Mouse (Mus musculus) E14TG2a.4 (cell line): ENCODE results near the gene Hist2h2aa2.
A peak's percentile ranks its signal among the peaks of the same experiment; 100 is the strongest.

Source experiments
- H3K27me3 ChIP-seq: 2 replicates; pipeline ENCODE4 v1.6.1; 2014; ENCODE audit warnings: low read length, control low read depth; ENCODE audit not compliant: insufficient read depth
- H3K36me3 ChIP-seq: 2 replicates; pipeline ENCODE4 v1.6.1; 2014; ENCODE audit warnings: low read length, control low read depth; ENCODE audit not compliant: insufficient read depth
- H3K4me1 ChIP-seq: replicated peaks from 2 replicates; pipeline ENCODE4 v1.6.1; 2014; ENCODE audit warnings: low read depth, low read length, control low read depth
- H3K4me3 ChIP-seq: replicated peaks from 2 replicates; pipeline ENCODE4 v1.5.1; 2014; ENCODE audit warnings: mild to moderate bottlenecking, low read length
- H3K9me3 ChIP-seq: 2 replicates; pipeline ENCODE4 v1.6.1; 2014; ENCODE audit warnings: low read length, control low read depth
- CTCF ChIP-seq: conservative IDR thresholded peaks from 2 replicates; pipeline ENCODE4 v1.5.1; 2014; ENCODE audit warnings: low read length
- NANOG ChIP-seq: IDR thresholded peaks from 2 replicates; pipeline ENCODE4 v1.6.1; 2014; ENCODE audit warnings: borderline replicate concordance, low read length, mixed read lengths
- POU5F1 ChIP-seq: IDR thresholded peaks from 2 replicates; pipeline ENCODE4 v1.6.1; 2014; ENCODE audit warnings: low read length, borderline replicate concordance

The Hist2h2aa2 gene

GRCm38 (mm10) chr3:96198181-96198580, 41.9 kb downstream of the Hist2h2aa2 start:
- peaks cover 43% of the 10 kb centered on the region for H3K4me1 ChIP-seq
- peaks cover 15% of the 10 kb centered on the region for H3K27me3 ChIP-seq
- H3K36me3 ChIP-seq: no peaks in the 10 kb centered on the region
- H3K9me3 ChIP-seq: no peaks in the 10 kb centered on the region
- TF ChIP-seq POU5F1: no peak
- TF ChIP-seq CTCF: no peak
- TF ChIP-seq NANOG: no peak
- peak overlapping the region; percentile 94 for H3K4me3 ChIP-seq

- no peaks in the 10 kb centered on the region for H3K36me3 ChIP-seq
- no peaks in the 10 kb centered on the region for H3K9me3 ChIP-seq
- H3K4me1 ChIP-seq: peaks cover 47% of the 10 kb centered on the region
- TF ChIP-seq POU5F1: no peak
- no peak for TF ChIP-seq NANOG
- TF ChIP-seq CTCF: no peak
- H3K27me3 ChIP-seq: peaks cover 21% of the 10 kb centered on the region
- H3K4me3 ChIP-seq: peak overlapping the region; percentile 94
Observed at GRCm38 (mm10) chr3:96197129-96197749, 42.8 kb downstream of the Hist2h2aa2 start.

GRCm38 (mm10) chr3:96196437-96197128, 43.5 kb downstream of the Hist2h2aa2 start:
- Histone ChIP-seq H3K4me3 (peak overlapping the region; percentile 94), H3K9me3 (no peaks in the 10 kb centered on the region), H3K27me3 (peaks cover 24% of the 10 kb centered on the region), H3K4me1 (peaks cover 47% of the 10 kb centered on the region), H3K36me3 (no peaks in the 10 kb centered on the region)
- TF ChIP-seq CTCF (no peak), POU5F1 (no peak), NANOG (no peak)

DNA sequence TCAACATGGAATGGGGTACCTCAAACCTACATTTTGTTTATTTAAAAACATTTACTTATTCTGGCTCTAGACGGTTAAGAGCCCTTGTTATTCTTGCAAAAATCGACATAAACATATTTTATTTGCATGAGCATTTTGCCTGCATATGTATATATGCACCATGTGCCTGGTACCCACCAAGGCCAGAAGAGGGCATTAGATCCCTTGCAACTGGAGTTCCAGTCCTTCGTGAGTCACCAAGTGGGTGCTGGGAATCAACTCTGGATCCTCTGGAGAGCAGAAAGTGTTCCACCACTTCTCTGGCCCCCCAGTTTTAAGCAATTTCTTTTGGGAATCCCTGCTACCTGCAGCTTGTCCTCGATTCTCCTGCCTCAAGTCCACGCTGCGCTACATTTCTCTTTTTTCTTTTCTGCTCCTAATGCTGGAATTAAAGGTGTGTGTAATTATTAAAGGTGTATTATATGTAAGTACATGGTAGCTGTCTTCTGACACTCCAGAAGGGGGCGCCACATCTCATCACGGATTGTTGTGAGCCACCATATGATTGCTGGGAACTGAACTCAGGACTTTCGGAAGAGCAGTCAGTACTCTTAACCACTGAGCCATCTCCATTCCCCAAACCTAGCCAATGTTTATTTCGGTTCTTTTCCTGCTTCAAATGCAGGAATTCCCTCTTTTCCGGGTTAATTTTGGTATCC, 44.3 kb downstream of the Hist2h2aa2 start:
- H3K4me3 ChIP-seq: peak overlapping the region; percentile 94
- H3K36me3 ChIP-seq: no peaks in the 10 kb centered on the region
- H3K27me3 ChIP-seq: peaks cover 24% of the 10 kb centered on the region
- peaks cover 47% of the 10 kb centered on the region for H3K4me1 ChIP-seq
- H3K9me3 ChIP-seq: no peaks in the 10 kb centered on the region
- TF ChIP-seq NANOG (no peak), CTCF (peak; percentile 41), POU5F1 (no peak)

GRCm38 (mm10) chr3:96194966-96195365, 45.1 kb downstream of the Hist2h2aa2 start:
- H3K4me1 ChIP-seq: peaks cover 47% of the 10 kb centered on the region
- H3K27me3 ChIP-seq: peaks cover 24% of the 10 kb centered on the region
- no peaks in the 10 kb centered on the region for H3K9me3 ChIP-seq
- H3K36me3 ChIP-seq: no peaks in the 10 kb centered on the region
- no peak for TF ChIP-seq NANOG
- no peak for TF ChIP-seq POU5F1
- no peak overlapping the region for H3K4me3 ChIP-seq

DNA sequence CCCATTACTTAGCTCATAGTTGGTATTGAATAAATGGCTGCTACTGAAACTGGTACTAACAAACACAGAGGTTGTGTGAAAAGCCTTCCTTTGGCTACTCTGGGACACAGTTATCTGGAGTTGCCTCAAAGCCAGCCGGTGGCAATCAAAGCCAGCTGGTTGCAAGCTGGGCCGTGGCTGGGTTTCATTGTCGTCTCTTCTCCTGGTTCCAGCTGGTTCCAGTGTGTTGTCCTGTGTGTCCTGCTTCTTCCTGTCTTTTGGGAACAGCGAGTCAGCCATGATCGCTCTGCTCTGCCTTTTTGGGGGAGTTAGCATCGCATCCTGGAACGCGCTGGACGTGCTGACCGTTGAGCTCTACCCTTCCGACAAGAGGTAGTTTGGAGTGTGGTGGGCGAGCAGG, 47.1 kb downstream of the Hist2h2aa2 start:
- H3K9me3 ChIP-seq: no peaks in the 10 kb centered on the region
- peaks cover 29% of the 10 kb centered on the region for H3K27me3 ChIP-seq
- peaks cover 42% of the 10 kb centered on the region for H3K4me1 ChIP-seq
- TF ChIP-seq CTCF (no peak), POU5F1 (no peak), NANOG (no peak)
- no peak overlapping the region for H3K4me3 ChIP-seq
- H3K36me3 ChIP-seq: no peaks in the 10 kb centered on the region
